Comparison of ENCODE assay signal across 22 mouse cellular contexts in the genomic region with DNA sequence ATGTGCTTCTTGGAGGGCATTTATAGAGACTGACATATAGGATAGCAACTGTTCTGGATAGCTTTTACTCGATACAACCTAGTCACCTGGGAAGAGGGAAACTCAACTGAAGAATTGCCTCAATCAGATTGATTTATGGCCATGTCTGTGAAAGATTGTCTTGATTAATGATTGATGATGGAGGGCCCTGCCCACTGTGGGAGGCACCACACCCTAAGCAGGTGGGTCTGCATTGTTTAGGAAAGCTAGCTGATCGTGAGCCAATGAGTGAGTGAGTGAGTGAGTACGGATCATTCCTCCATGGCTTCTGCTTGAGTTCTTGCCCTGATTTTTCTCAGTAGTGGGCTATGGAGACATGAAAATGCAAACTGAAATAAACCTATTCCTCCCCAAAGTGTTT.
"Had no signal": no experiment of that assay in that cellular context is flagged by ENCODE, and none has a peak within 500 bp of the region (broad histone marks: within the 10 kb centered on the region; RNA-seq: fewer than 3 reads in every experiment).

No protein-coding gene starts in this region.

- H3K4me3 ChIP-seq: heart, embryonic 13.5 days; heart, embryonic 15.5 days; hindbrain, embryonic 12.5 days; layer of hippocampus, adult 2 months; left cerebral cortex, adult 2 months; limb, embryonic 13.5 days; limb, embryonic 15.5 days; liver, embryonic 12.5 days had no signal

- H3K4me1 ChIP-seq: heart, embryonic 15.5 days; hindbrain, embryonic 12.5 days; limb, embryonic 13.5 days; limb, embryonic 15.5 days; liver, embryonic 12.5 days had no signal

- H3K36me3 ChIP-seq: heart, embryonic 13.5 days; heart, embryonic 15.5 days; hindbrain, embryonic 12.5 days; limb, embryonic 13.5 days; limb, embryonic 15.5 days; liver, embryonic 12.5 days had no signal

- DNase-seq: gastrocnemius, postnatal 14 days; gastrocnemius, postnatal 36 days; heart, adult 18-20 months; heart, postnatal 14 days; heart, postnatal 36 days; kidney, adult 18-20 months; kidney, adult 8-10 months; kidney, postnatal 10 days; kidney, postnatal 25 days; kidney, postnatal 4 days had no signal

- ATAC-seq: hindbrain, embryonic 16.5 days; inflammation-experienced regulatory T-cells, adult 6 months; liver, embryonic 12.5 days had no signal

- H3K9me3 ChIP-seq: heart, embryonic 13.5 days; heart, embryonic 15.5 days; hindbrain, embryonic 12.5 days; limb, embryonic 13.5 days; limb, embryonic 15.5 days; liver, embryonic 12.5 days had no signal

- H3K9ac ChIP-seq: heart, embryonic 13.5 days; heart, embryonic 15.5 days; hindbrain, embryonic 12.5 days; hindbrain, embryonic 14.5 days; limb, embryonic 13.5 days; limb, embryonic 15.5 days; liver, embryonic 12.5 days; liver, embryonic 14.5 days had no signal

- H3K27ac ChIP-seq: heart, embryonic 13.5 days; heart, embryonic 15.5 days; hindbrain, embryonic 12.5 days; hindbrain, embryonic 14.5 days; layer of hippocampus, adult 2 months; left cerebral cortex, adult 2 months; limb, embryonic 13.5 days; limb, embryonic 15.5 days; liver, embryonic 12.5 days; liver, embryonic 14.5 days had no signal

- H3K27me3 ChIP-seq: heart, embryonic 15.5 days; hindbrain, embryonic 12.5 days; limb, embryonic 13.5 days; limb, embryonic 15.5 days; liver, embryonic 12.5 days had no signal

- H3K4me2 ChIP-seq: heart, embryonic 13.5 days; heart, embryonic 15.5 days; hindbrain, embryonic 12.5 days; hindbrain, embryonic 14.5 days; limb, embryonic 13.5 days; limb, embryonic 15.5 days; liver, embryonic 12.5 days had no signal
